Mouse (Mus musculus) large intestine, adult 2 months (tissue): ENCODE measurements around the gene Rgs7. TPM values are rescaled to one million over a fixed set of nuclear protein-coding genes. Genes with fewer than 3 reads are reported as not detected.

ENCODE experiments used
- DNase-seq: peaks from one replicate; pipeline ENCODE4 v3.0.0-alpha.2; 2012; ENCODE audit warnings: low read depth, low spot score
- WGBS: fragments of 180-500 bp; shearing (Covaris S2); methylation state at CpG from one replicate; pipeline ENCODE4 v1.1.7; 2018; 5-methylcytosine and 5-hydroxymethylcytosine counted together
- polyA plus RNA-seq: library from polyadenylated mRNA; depleted of rRNA; stranded (reverse); fragments of >200 nt; gene quantifications from 2 replicates; pipeline ENCODE4 v1.2.3, GENCODE M21; 2012

Gene Rgs7
- polyA plus RNA-seq, 1 experiment: 0.17 TPM

- WGBS: 82% methylated on average over 14 of the region's 14 CpGs
- no peak for DNase-seq
Measured at GRCm38 (mm10) chr1:175433622-175434204, 58.6 kb downstream of the Rgs7 start.

GRCm38 (mm10) chr1:175433128-175433527, 59.2 kb downstream of the Rgs7 start:
- 80% methylated on average over 6 of the region's 6 CpGs for WGBS

GRCm38 (mm10) chr1:175431356-175432053, 60.8 kb downstream of the Rgs7 start:
- WGBS: 65% methylated on average over 4 of the region's 4 CpGs
- DNase-seq: no peak

More at GRCm38 (mm10) chr1:175433128-175433527, 59.2 kb downstream of the Rgs7 start:
- no peak for DNase-seq

- 65% methylated on average over 2 of the region's 2 CpGs for WGBS
Measured at GRCm38 (mm10) chr1:175427112-175427511, 65.2 kb downstream of the Rgs7 start.

GRCm38 (mm10) chr1:175426393-175426792, 65.9 kb downstream of the Rgs7 start:
- WGBS: 92% methylated on average over 4 of the region's 4 CpGs
- no peak for DNase-seq

More at GRCm38 (mm10) chr1:175427112-175427511, 65.2 kb downstream of the Rgs7 start:
- no peak for DNase-seq

GRCm38 (mm10) chr1:175420883-175421282, 71.4 kb downstream of the Rgs7 start:
- no peak for DNase-seq
- WGBS: 87% methylated on average over 4 of the region's 4 CpGs

GRCm38 (mm10) chr1:175415728-175416127, 76.6 kb downstream of the Rgs7 start:
- DNase-seq: no peak
- WGBS: 70% methylated on average over 9 of the region's 9 CpGs

GRCm38 (mm10) chr1:175410399-175410798, 81.9 kb downstream of the Rgs7 start:
- no peak for DNase-seq
- 55% methylated on average over 3 of the region's 3 CpGs for WGBS

- 83% methylated on average over 4 of the region's 4 CpGs for WGBS
- no peak for DNase-seq
Measured at GRCm38 (mm10) chr1:175391894-175392293, 100.4 kb downstream of the Rgs7 start.

- DNase-seq: no peak
- 77% methylated on average over 5 of the region's 5 CpGs for WGBS
Measured at GRCm38 (mm10) chr1:175389250-175389649, 103.0 kb downstream of the Rgs7 start.

- no peak for DNase-seq
- 47% methylated on average over 3 of the region's 3 CpGs for WGBS
Measured at GRCm38 (mm10) chr1:175385581-175386235, 106.6 kb downstream of the Rgs7 start.

GRCm38 (mm10) chr1:175372571-175372970, 119.7 kb downstream of the Rgs7 start:
- no peak for DNase-seq

- no peak for DNase-seq
- 98% methylated on average over 2 of the region's 2 CpGs for WGBS
Measured at GRCm38 (mm10) chr1:175368062-175368461, 124.2 kb downstream of the Rgs7 start.

- 87% methylated on average over 3 of the region's 3 CpGs for WGBS
- no peak for DNase-seq
Measured at GRCm38 (mm10) chr1:175363606-175364005, 128.7 kb downstream of the Rgs7 start.

GRCm38 (mm10) chr1:175359411-175360366, 132.6 kb downstream of the Rgs7 start:
- 46% methylated on average over 7 of the region's 7 CpGs for WGBS
- DNase-seq: no peak

- WGBS: 78% methylated on average over 4 of the region's 4 CpGs
- DNase-seq: no peak
Measured at GRCm38 (mm10) chr1:175352921-175353320, 139.4 kb downstream of the Rgs7 start.

GRCm38 (mm10) chr1:175346162-175346561, 146.1 kb downstream of the Rgs7 start:
- WGBS: 97% methylated on average over 1 of the region's 1 CpGs

GRCm38 (mm10) chr1:175336191-175336590, 156.1 kb downstream of the Rgs7 start:
- 77% methylated on average over 4 of the region's 4 CpGs for WGBS
- no peak for DNase-seq

More at GRCm38 (mm10) chr1:175346162-175346561, 146.1 kb downstream of the Rgs7 start:
- no peak for DNase-seq

GRCm38 (mm10) chr1:175333041-175333854, 159.1 kb downstream of the Rgs7 start:
- WGBS: 67% methylated on average over 9 of the region's 9 CpGs
- DNase-seq: no peak
